Mouse (Mus musculus): ENCODE data around the gene Mtx1. TPM values are rescaled to one million over a fixed set of nuclear protein-coding genes. Genes with fewer than 3 reads are reported as not detected.

The Mtx1 gene
- polyA plus RNA-seq, 1 experiment = 153 TPM

GRCm38 (mm10) chr3:89178107-89178385 lies 48.8 kb downstream of the Mtx1 start:
- no peak for TF ChIP-seq POLR2A (IDR thresholded peaks at IDR 0.05; ENCODE audit: borderline replicate concordance, insufficient read depth, low read length)
- TF ChIP-seq CTCF (IDR thresholded peaks at IDR 0.05; ENCODE audit: borderline replicate concordance, insufficient read depth, low read depth, low read length) = no peak
- Histone ChIP-seq H3K27me3 (ENCODE audit: control insufficient read depth, insufficient read depth, low read length) (no peaks in the 10 kb centered on the region), H3K4me1 (ENCODE audit: control insufficient read depth, insufficient read depth, low read length) (peaks cover 11% of the 10 kb centered on the region; the same call in 1 of the 2 replicates), H3K4me3 (replicated peaks; ENCODE audit: insufficient read depth, low read depth, low read length) (peak overlapping the region; percentile 90), H3K27ac (ENCODE audit: insufficient read depth, low read length) (peak overlapping the region; percentile 47)
- DNase-seq = no peak
- 6% methylated on average over 6 of the region's 6 CpGs for WGBS

DNA sequence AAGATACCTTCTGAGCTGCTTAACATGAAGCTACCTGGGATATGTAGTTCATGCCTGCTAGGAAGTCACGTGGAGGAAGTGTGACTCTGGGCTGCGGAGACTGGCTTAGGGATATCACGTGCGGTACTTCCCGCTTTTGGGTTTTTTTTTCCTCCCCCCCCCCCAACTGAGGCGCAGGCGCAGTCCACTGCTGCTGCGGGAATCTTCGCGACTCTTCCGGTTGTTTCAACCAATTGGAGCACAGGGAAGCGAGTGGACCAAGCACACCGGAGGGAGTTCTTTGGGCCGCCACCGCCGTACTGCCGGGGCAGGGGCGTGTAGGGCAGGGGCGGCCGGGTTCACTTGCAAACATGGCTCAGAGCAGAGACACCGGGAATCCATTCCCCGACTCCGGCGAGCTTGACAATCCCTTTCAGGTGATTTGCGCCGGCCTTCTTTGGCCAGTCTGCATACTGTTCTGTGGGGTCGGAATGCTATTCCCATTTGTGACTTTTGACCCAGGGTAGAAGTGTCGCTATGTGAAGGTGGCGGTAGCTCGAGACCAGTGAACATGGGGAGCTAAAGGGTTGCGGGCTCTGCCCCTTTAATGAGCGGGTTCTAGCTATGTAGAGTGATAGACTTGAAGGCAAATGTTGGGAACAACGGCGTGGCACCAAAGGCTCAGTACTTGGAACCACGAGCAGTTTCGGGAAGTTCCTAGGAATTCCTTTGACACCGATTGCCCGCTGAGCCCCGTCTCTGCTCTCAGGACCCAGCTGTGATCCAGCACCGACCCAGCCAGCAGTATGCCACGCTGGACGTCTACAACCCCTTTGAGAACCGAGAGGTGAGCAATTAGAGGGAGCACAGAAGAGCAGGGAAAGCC lies 49.4 kb downstream of the Mtx1 start, which contains the start of gene Scamp3:
Scamp3 (plus strand) TSS at position 232 of the 865 bp plus-strand sequence.
- H3K27ac ChIP-seq (ENCODE audit: insufficient read depth, low read length) = peak within 1 kb of the TSS; percentile 47

DNA sequence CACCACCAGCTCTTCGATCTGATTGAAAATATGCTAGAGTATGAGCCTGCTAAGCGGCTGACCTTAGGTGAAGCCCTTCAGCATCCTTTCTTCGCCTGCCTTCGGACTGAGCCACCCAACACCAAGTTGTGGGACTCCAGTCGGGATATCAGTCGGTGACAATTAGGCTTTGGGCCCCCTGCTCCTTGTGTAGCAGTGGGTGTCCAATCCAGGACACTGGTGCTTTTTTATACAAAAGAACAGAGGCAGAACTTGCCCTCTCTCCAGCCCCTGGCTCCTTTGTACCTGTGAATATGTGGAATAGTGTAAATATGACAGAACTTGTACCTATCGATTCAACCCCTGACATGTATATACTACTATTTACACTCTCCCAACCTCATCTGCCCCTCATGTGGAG lies 50.5 kb downstream of the Mtx1 start:
- 84% methylated on average over 7 of the region's 7 CpGs for WGBS

More for the DNA sequence above, 49.4 kb downstream of the Mtx1 start, which contains the start of gene Scamp3:
- DNase-seq = peak; percentile 85 to 95
- Histone ChIP-seq H3K4me3 (replicated peaks; ENCODE audit: insufficient read depth, low read depth, low read length) (peak within 1 kb of the TSS; percentile 90), H3K27me3 (ENCODE audit: control insufficient read depth, insufficient read depth, low read length) (no peaks in the 10 kb centered on the region), H3K4me1 (ENCODE audit: control insufficient read depth, insufficient read depth, low read length) (peaks cover 11% of the 10 kb centered on the region; the same call in 1 of the 2 replicates)
- TF ChIP-seq POLR2A (IDR thresholded peaks at IDR 0.05; ENCODE audit: borderline replicate concordance, insufficient read depth, low read length) = peak; percentile 87
- TF ChIP-seq CTCF (IDR thresholded peaks at IDR 0.05; ENCODE audit: borderline replicate concordance, insufficient read depth, low read depth, low read length) = no peak; the same call in 1 of the 2 replicates
- under 1% methylated on average over 43 of the region's 43 CpGs for WGBS

GRCm38 (mm10) chr3:89175544-89175943 lies 51.3 kb downstream of the Mtx1 start:
- 89% methylated on average over 10 of the region's 10 CpGs for WGBS
- H3K4me3 ChIP-seq (replicated peaks; ENCODE audit: insufficient read depth, low read depth, low read length) = no peak overlapping the region
- TF ChIP-seq CTCF (IDR thresholded peaks at IDR 0.05; ENCODE audit: borderline replicate concordance, insufficient read depth, low read depth, low read length) (no peak), POLR2A (IDR thresholded peaks at IDR 0.05; ENCODE audit: borderline replicate concordance, insufficient read depth, low read length) (no peak)

More for the DNA sequence above, 50.5 kb downstream of the Mtx1 start:
- H3K4me1 ChIP-seq (ENCODE audit: control insufficient read depth, insufficient read depth, low read length) = peaks cover 11% of the 10 kb centered on the region; the same call in 1 of the 2 replicates
- no peaks in the 10 kb centered on the region for H3K27me3 ChIP-seq (ENCODE audit: control insufficient read depth, insufficient read depth, low read length)
- H3K27ac ChIP-seq (ENCODE audit: insufficient read depth, low read length) = no peak overlapping the region
- peak in 1 of 2 experiments; percentile 25 for DNase-seq
- TF ChIP-seq POLR2A (IDR thresholded peaks at IDR 0.05; ENCODE audit: borderline replicate concordance, insufficient read depth, low read length) (no peak), CTCF (IDR thresholded peaks at IDR 0.05; ENCODE audit: borderline replicate concordance, insufficient read depth, low read depth, low read length) (no peak)
- H3K4me3 ChIP-seq (replicated peaks; ENCODE audit: insufficient read depth, low read depth, low read length) = no peak overlapping the region

DNA sequence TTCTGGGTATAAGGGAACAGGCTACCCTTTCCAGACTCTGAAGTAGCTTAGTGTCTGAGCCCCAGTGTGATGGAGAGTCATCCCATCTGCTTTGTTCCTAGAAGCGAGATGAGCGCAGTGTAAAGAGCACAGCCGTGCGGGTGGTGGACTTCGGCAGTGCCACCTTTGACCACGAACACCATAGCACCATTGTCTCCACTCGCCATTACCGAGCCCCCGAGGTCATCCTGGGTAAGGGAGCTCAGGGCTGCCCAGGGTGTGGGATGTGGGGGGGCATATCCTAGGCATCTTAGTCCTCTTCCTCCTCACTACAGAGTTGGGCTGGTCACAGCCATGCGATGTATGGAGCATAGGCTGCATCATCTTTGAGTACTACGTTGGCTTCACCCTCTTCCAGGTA lies 52.0 kb downstream of the Mtx1 start:
- Histone ChIP-seq H3K4me1 (ENCODE audit: control insufficient read depth, insufficient read depth, low read length) (peaks cover 11% of the 10 kb centered on the region; the same call in 1 of the 2 replicates), H3K27ac (ENCODE audit: insufficient read depth, low read length) (no peak overlapping the region), H3K27me3 (ENCODE audit: control insufficient read depth, insufficient read depth, low read length) (no peaks in the 10 kb centered on the region), H3K4me3 (replicated peaks; ENCODE audit: insufficient read depth, low read depth, low read length) (no peak overlapping the region)
- peak in 1 of 2 experiments; percentile 8 for DNase-seq
- 86% methylated on average over 11 of the region's 11 CpGs for WGBS
- no peak for TF ChIP-seq CTCF (IDR thresholded peaks at IDR 0.05; ENCODE audit: borderline replicate concordance, insufficient read depth, low read depth, low read length)
- TF ChIP-seq POLR2A (IDR thresholded peaks at IDR 0.05; ENCODE audit: borderline replicate concordance, insufficient read depth, low read length) = no peak

More at GRCm38 (mm10) chr3:89175544-89175943, 51.3 kb downstream of the Mtx1 start:
- no peaks in the 10 kb centered on the region for H3K27me3 ChIP-seq (ENCODE audit: control insufficient read depth, insufficient read depth, low read length)
- H3K27ac ChIP-seq (ENCODE audit: insufficient read depth, low read length) = no peak overlapping the region
- DNase-seq = peak in 1 of 2 experiments; percentile 8
- peaks cover 11% of the 10 kb centered on the region; the same call in 1 of the 2 replicates for H3K4me1 ChIP-seq (ENCODE audit: control insufficient read depth, insufficient read depth, low read length)

DNA sequence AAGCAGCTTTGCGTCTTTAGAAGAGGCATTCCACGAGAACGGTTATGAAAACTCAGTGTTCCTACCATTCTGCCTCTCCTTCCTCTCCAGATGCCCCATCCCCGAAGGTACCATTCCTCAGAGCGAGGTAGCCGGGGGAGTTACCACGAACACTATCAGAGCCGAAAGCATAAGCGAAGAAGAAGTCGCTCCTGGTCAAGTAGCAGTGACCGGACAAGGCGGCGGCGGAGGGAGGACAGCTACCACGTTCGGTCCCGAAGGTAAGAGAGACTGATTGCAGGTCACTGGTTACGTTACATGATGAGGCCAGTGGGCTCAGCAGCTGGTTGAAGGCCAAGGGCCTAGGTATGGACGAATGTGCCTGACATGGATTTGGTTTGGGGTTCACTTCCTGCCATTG lies 59.9 kb downstream of the Mtx1 start:
- Histone ChIP-seq H3K27me3 (ENCODE audit: control insufficient read depth, insufficient read depth, low read length) (no peaks in the 10 kb centered on the region), H3K4me1 (ENCODE audit: control insufficient read depth, insufficient read depth, low read length) (peaks cover 2% of the 10 kb centered on the region; the same call in 1 of the 2 replicates), H3K4me3 (replicated peaks; ENCODE audit: insufficient read depth, low read depth, low read length) (no peak overlapping the region), H3K27ac (ENCODE audit: insufficient read depth, low read length) (no peak overlapping the region)
- 90% methylated on average over 19 of the region's 19 CpGs for WGBS
- TF ChIP-seq CTCF (IDR thresholded peaks at IDR 0.05; ENCODE audit: borderline replicate concordance, insufficient read depth, low read depth, low read length) = no peak
- TF ChIP-seq POLR2A (IDR thresholded peaks at IDR 0.05; ENCODE audit: borderline replicate concordance, insufficient read depth, low read length) = no peak
- peak in 1 of 2 experiments; percentile 10 for DNase-seq

DNA sequence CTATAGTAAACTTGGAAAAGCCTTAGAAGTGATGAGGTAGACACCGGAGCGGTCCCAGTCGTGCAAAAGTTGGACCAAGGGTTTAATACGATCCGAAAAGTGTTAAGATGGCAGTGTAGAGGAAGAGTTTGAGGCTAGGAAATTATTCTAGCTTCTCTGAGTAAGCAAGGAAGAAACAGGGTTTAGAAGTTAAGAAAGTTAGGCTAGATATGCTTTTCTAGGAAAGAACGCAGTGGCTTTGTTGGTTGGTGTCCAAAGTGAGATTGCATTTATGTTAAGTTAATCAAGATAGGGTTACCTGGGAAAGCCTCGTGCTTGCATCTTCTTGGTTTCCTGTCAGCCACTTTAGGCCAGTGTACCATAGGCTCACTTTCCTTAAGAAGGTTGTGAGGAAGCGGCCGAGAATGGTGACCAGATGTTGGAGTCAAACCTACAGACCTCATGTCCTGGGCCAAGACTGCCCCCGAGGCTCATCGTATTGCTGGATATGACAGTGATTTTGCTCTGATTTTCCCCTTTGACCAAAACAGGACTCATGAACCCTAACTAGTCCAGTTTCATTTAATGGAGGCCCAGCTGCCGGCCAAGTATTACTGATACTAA lies 61.5 kb downstream of the Mtx1 start:
- TF ChIP-seq POLR2A (IDR thresholded peaks at IDR 0.05; ENCODE audit: borderline replicate concordance, insufficient read depth, low read length) (no peak), CTCF (IDR thresholded peaks at IDR 0.05; ENCODE audit: borderline replicate concordance, insufficient read depth, low read depth, low read length) (no peak)
- Histone ChIP-seq H3K27ac (ENCODE audit: insufficient read depth, low read length) (peak overlapping the region; percentile 26), H3K4me3 (replicated peaks; ENCODE audit: insufficient read depth, low read depth, low read length) (peak overlapping the region; percentile 83), H3K27me3 (ENCODE audit: control insufficient read depth, insufficient read depth, low read length) (no peaks in the 10 kb centered on the region), H3K4me1 (ENCODE audit: control insufficient read depth, insufficient read depth, low read length) (peaks cover 5% of the 10 kb centered on the region; the same call in 1 of the 2 replicates)
- no peak for DNase-seq
- 14% methylated on average over 12 of the region's 12 CpGs for WGBS

All from cerebellum, adult 2 months (tissue).